Mouse (Mus musculus) heart, adult 2 months (tissue): ENCODE results near the gene Prn. TPM values are rescaled to one million over a fixed set of nuclear protein-coding genes. Genes with fewer than 3 reads are reported as not detected.
A peak's percentile ranks its signal among the peaks of the same experiment; 100 is the strongest.

ENCODE experiments used
- DNase-seq, 2 experiments: peaks; one replicate each; pipeline ENCODE4 v3.0.0; 2021
- H3K27ac ChIP-seq: fragments of 200-600 bp; 2 replicates; pipeline ENCODE4 v1.8.1; 2022
- H3K27me3 ChIP-seq: fragments of 200-500 bp; 2 replicates; pipeline ENCODE4 v1.6.1; 2012; ENCODE audit warnings: mild to moderate bottlenecking, low read length, inconsistent platforms, mixed read lengths; ENCODE audit not compliant: control insufficient read depth, insufficient read depth
- H3K36me3 ChIP-seq: fragments of 200-500 bp; 2 replicates; pipeline ENCODE4 v1.6.1; 2012; ENCODE audit warnings: low read length, inconsistent platforms; ENCODE audit not compliant: control insufficient read depth, insufficient read depth
- H3K4me1 ChIP-seq: fragments of 200-500 bp; 2 replicates; pipeline ENCODE4 v1.6.1; 2011; ENCODE audit warnings: low read length; ENCODE audit not compliant: control insufficient read depth, insufficient read depth
- H3K4me3 ChIP-seq: fragments of 200-600 bp; 2 replicates; pipeline ENCODE4 v1.8.1; 2022
- H3K79me2 ChIP-seq: fragments of 200-500 bp; replicated peaks from 2 replicates; pipeline ENCODE4 v1.6.1; 2012; ENCODE audit warnings: mild to moderate bottlenecking, inconsistent platforms, low read length, moderate library complexity, mixed read lengths; ENCODE audit not compliant: control insufficient read depth, insufficient read depth
- H3K9ac ChIP-seq: fragments of 200-500 bp; 2 replicates; pipeline ENCODE4 v1.6.1; 2012; ENCODE audit warnings: low read depth, mild to moderate bottlenecking, control low read depth, inconsistent platforms, low read length, mixed read lengths
- CTCF ChIP-seq: fragments of 200-600 bp; IDR thresholded peaks from 2 replicates; pipeline ENCODE4 v1.8.1; 2022; ENCODE audit warnings: antibody characterized with exemption, mild to moderate bottlenecking, moderate library complexity
- EP300 ChIP-seq: fragments of 200-500 bp; IDR thresholded peaks from 2 replicates; pipeline ENCODE4 v1.6.1; 2011; ENCODE audit warnings: low read depth, low read length, control low read depth; ENCODE audit not compliant: insufficient read depth
- POLR2A ChIP-seq: fragments of 200-500 bp; IDR thresholded peaks from 2 replicates; pipeline ENCODE4 v1.6.1; 2011; ENCODE audit warnings: mild to moderate bottlenecking, low read depth, low read length, control low read depth; ENCODE audit not compliant: insufficient read depth
- WGBS: fragments of 180-500 bp; shearing (Covaris S2); methylation state at CpG from one replicate; pipeline ENCODE4 v1.1.7; 2018; 5-methylcytosine and 5-hydroxymethylcytosine counted together
- intact Hi-C: fragments of 180-260 bp; cut with DNase I; formaldehyde crosslinking; loops from one replicate; pipeline ENCODE4 v1.15.1; 2025
- polyA plus RNA-seq: library from polyadenylated mRNA; depleted of rRNA; stranded (reverse); fragments of >200 nt; gene quantifications from 2 replicates; pipeline ENCODE4 v1.2.3, GENCODE M21; 2012
- total RNA-seq, 2 experiments: library from RNA; stranded (reverse); gene quantifications; 2 replicates each; pipeline ENCODE4 v1.2.3; 2021

Prn gene
- total and polyA plus RNA-seq, 3 experiments, result 0.23 TPM; not detected in 2

- Histone ChIP-seq H3K4me1 (no peaks in the 10 kb centered on the region), H3K27me3 (no peaks in the 10 kb centered on the region), H3K4me3 (no peak overlapping the region), H3K9ac (no peak overlapping the region), H3K79me2 (no peaks in the 10 kb centered on the region), H3K36me3 (no peaks in the 10 kb centered on the region), H3K27ac (no peak overlapping the region)
- 73% methylated on average over 7 of the region's 7 CpGs for WGBS
- TF ChIP-seq CTCF (no peak), POLR2A (no peak), EP300 (no peak)
- no peak for DNase-seq
- intact Hi-C loops, result no loop called here
These were observed 21.5 kb upstream of the Prn start for GRCm38 (mm10) chr2:131888233-131888632.

GRCm38 (mm10) chr2:131892534-131892933, 17.2 kb upstream of the Prn start:
- WGBS, result 40% methylated on average over 5 of the region's 5 CpGs
- Histone ChIP-seq H3K27me3 (no peaks in the 10 kb centered on the region), H3K36me3 (no peaks in the 10 kb centered on the region), H3K4me3 (no peak overlapping the region), H3K4me1 (no peaks in the 10 kb centered on the region), H3K27ac (peak overlapping the region; percentile 55), H3K9ac (no peak overlapping the region), H3K79me2 (no peaks in the 10 kb centered on the region)
- intact Hi-C loops, result no loop called here
- DNase-seq, result peak in 1 of 2 experiments; percentile 38
- TF ChIP-seq CTCF (no peak), EP300 (0 out of 2 replicates have a peak, but pooled peaks have one; percentile 42), POLR2A (no peak)

GRCm38 (mm10) chr2:131895106-131895505, 14.7 kb upstream of the Prn start:
- intact Hi-C loops, result no loop called here
- H3K79me2 ChIP-seq, result no peaks in the 10 kb centered on the region
- H3K9ac ChIP-seq, result no peak overlapping the region
- no peak overlapping the region for H3K27ac ChIP-seq
- DNase-seq, result no peak
- 58% methylated on average over 2 of the region's 2 CpGs for WGBS
- H3K27me3 ChIP-seq, result no peaks in the 10 kb centered on the region
- TF ChIP-seq CTCF, result no peak
- TF ChIP-seq POLR2A, result no peak
- TF ChIP-seq EP300, result no peak
- no peaks in the 10 kb centered on the region for H3K36me3 ChIP-seq
- no peak overlapping the region for H3K4me3 ChIP-seq
- no peaks in the 10 kb centered on the region for H3K4me1 ChIP-seq

GRCm38 (mm10) chr2:131896011-131896410, 13.7 kb upstream of the Prn start:
- TF ChIP-seq EP300 (no peak), POLR2A (no peak), CTCF (no peak)
- H3K36me3 ChIP-seq, result no peaks in the 10 kb centered on the region
- H3K27ac ChIP-seq, result no peak overlapping the region
- WGBS, result 92% methylated on average over 4 of the region's 4 CpGs
- H3K27me3 ChIP-seq, result no peaks in the 10 kb centered on the region
- intact Hi-C loops, result no loop called here
- no peaks in the 10 kb centered on the region for H3K79me2 ChIP-seq
- DNase-seq, result no peak
- no peak overlapping the region for H3K4me3 ChIP-seq
- no peak overlapping the region for H3K9ac ChIP-seq
- no peaks in the 10 kb centered on the region for H3K4me1 ChIP-seq

GRCm38 (mm10) chr2:131897336-131898109, 12.2 kb upstream of the Prn start:
- 89% methylated on average over 12 of the region's 12 CpGs for WGBS
- no peak for TF ChIP-seq POLR2A

GRCm38 (mm10) chr2:131902423-131902822, 7.3 kb upstream of the Prn start:
- H3K4me3 ChIP-seq, result no peak overlapping the region
- intact Hi-C loops, result loop anchor here (5.0 kb wide), 1 partner anchor 35 kb away; no protein-coding TSS in a partner anchor
- H3K36me3 ChIP-seq, result no peaks in the 10 kb centered on the region
- WGBS, result 23% methylated on average over 3 of the region's 3 CpGs
- TF ChIP-seq CTCF (no peak), POLR2A (no peak), EP300 (no peak)
- no peak overlapping the region for H3K9ac ChIP-seq
- H3K79me2 ChIP-seq, result no peaks in the 10 kb centered on the region
- no peaks in the 10 kb centered on the region for H3K27me3 ChIP-seq
- peak overlapping the region; percentile 5; the same call in 1 of the 2 replicates for H3K27ac ChIP-seq
- H3K4me1 ChIP-seq, result peaks cover 4% of the 10 kb centered on the region
- no peak for DNase-seq

More at GRCm38 (mm10) chr2:131897336-131898109, 12.2 kb upstream of the Prn start:
- no peak overlapping the region for H3K9ac ChIP-seq
- intact Hi-C loops, result no loop called here
- no peaks in the 10 kb centered on the region for H3K79me2 ChIP-seq
- DNase-seq, result no peak
- H3K27ac ChIP-seq, result no peak overlapping the region
- H3K36me3 ChIP-seq, result no peaks in the 10 kb centered on the region
- no peaks in the 10 kb centered on the region for H3K4me1 ChIP-seq
- H3K27me3 ChIP-seq, result no peaks in the 10 kb centered on the region
- H3K4me3 ChIP-seq, result no peak overlapping the region
